Mouse (Mus musculus): ENCODE measurements around the gene Gpc6.

- TF ChIP-seq POLR2A (IDR thresholded peaks at IDR 0.05; ENCODE audit: extremely low read depth, insufficient read depth, low read length) (no peak), CTCF (IDR thresholded peaks at IDR 0.05; ENCODE audit: extremely low read depth, insufficient read depth, low read length) (no peak)
Observed at GRCm38 (mm10) chr14:117603837-117604236, 678.7 kb downstream of the Gpc6 start.

Data from cortical plate, adult 2 months (tissue).